ENCODE assay signal across 8 mouse cellular contexts in the genomic region with DNA sequence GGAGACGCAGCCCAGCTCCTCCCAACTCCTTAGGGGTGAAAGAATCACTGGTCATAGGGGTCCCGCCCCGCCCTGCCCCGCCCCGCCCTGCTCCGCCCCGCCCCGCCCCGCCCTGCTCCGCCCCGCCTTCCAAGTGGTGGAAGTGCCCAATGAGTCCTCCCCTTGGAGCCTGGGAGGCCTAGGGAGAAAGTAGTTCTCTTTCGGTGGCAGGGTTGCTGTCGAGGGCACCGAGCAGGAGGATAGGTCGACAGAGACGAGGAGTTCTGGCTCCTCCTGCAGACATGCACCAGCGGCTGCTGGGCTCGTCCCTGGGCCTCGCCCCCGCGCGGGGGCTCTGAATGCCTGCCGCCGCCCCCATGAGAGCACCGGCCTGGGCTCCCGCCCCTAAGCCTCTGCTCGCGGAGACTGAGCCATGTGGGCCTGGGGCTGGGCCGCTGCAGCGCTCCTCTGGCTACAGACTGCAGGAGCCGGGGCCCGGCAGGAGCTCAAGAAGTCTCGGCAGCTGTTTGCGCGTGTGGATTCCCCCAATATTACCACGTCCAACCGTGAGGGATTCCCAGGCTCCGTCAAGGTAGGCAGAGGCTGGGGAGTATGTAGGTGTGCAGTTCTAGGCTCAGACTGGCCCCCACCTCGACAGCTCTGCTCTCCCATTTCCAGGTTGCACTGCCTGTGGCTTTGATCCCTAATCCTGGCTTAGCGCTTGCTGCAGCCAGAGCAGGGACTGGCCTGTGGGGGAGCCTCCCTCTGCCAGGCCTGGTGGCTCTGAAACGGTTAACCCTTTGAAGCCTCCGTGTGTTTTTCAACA. TPM values are rescaled to one million over a fixed set of nuclear protein-coding genes. Genes with fewer than 3 reads are reported as not detected.
DNase-seq lines count a peak whose midpoint lies in the region; ATAC-seq lines count a peak whose summit lies in the region.

A gene (plus strand): TSS at position 152 of the 805 bp plus-strand sequence.

- peaks cover 25% of the 10 kb centered on the region for H3K4me1 ChIP-seq in heart, embryonic 13.5 days
- peaks cover 23% of the 10 kb centered on the region for H3K4me1 ChIP-seq in kidney, embryonic 16.5 days (ENCODE audit: insufficient read depth, low read length)
- peaks cover 64% of the 10 kb centered on the region for H3K4me1 ChIP-seq in liver, embryonic 15.5 days (replicated peaks)
- H3K4me1 ChIP-seq in neural tube, embryonic 11.5 days (ENCODE audit: control insufficient read depth, insufficient read depth, low read length) = peaks cover 7% of the 10 kb centered on the region

- peaks cover 54% of the 10 kb centered on the region for H3K36me3 ChIP-seq in heart, embryonic 13.5 days
- peaks cover 36% of the 10 kb centered on the region for H3K36me3 ChIP-seq in kidney, embryonic 16.5 days (ENCODE audit: insufficient read depth, low read length)
- peaks cover 50% of the 10 kb centered on the region for H3K36me3 ChIP-seq in liver, embryonic 15.5 days (replicated peaks)
- H3K36me3 ChIP-seq in neural tube, embryonic 11.5 days (ENCODE audit: control insufficient read depth, insufficient read depth, low read length) = peaks cover 4% of the 10 kb centered on the region; the same call in 1 of the 2 replicates

- peak within 1 kb of the TSS; percentile 88 for H3K9ac ChIP-seq in heart, embryonic 13.5 days
- peak within 1 kb of the TSS; percentile 75 for H3K9ac ChIP-seq in kidney, embryonic 16.5 days (replicated peaks; ENCODE audit: low read length)
- H3K9ac ChIP-seq in liver, embryonic 15.5 days = peak within 1 kb of the TSS; percentile 66
- H3K9ac ChIP-seq in neural tube, embryonic 11.5 days (ENCODE audit: low read length) = peak within 1 kb of the TSS; percentile 69

- H3K27me3 ChIP-seq in heart, embryonic 13.5 days (replicated peaks) = no peaks in the 10 kb centered on the region
- H3K27me3 ChIP-seq in kidney, embryonic 16.5 days (ENCODE audit: insufficient read depth, low read length) = no peaks in the 10 kb centered on the region
- H3K27me3 ChIP-seq in liver, embryonic 15.5 days = no peaks in the 10 kb centered on the region
- no peaks in the 10 kb centered on the region for H3K27me3 ChIP-seq in neural tube, embryonic 11.5 days (ENCODE audit: control insufficient read depth, insufficient read depth, low read length)

- H3K4me3 ChIP-seq in heart, embryonic 13.5 days = peak within 1 kb of the TSS; percentile 66
- H3K4me3 ChIP-seq in kidney, embryonic 16.5 days (ENCODE audit: low read length) = peak within 1 kb of the TSS; percentile 62
- H3K4me3 ChIP-seq in liver, embryonic 15.5 days (replicated peaks) = peak within 1 kb of the TSS; percentile 68
- peak within 1 kb of the TSS; percentile 41 for H3K4me3 ChIP-seq in neural tube, embryonic 11.5 days (ENCODE audit: low read depth, low read length)

- no peaks in the 10 kb centered on the region for H3K9me3 ChIP-seq in heart, embryonic 13.5 days
- H3K9me3 ChIP-seq in kidney, embryonic 16.5 days (ENCODE audit: low read length) = no peaks in the 10 kb centered on the region
- no peaks in the 10 kb centered on the region for H3K9me3 ChIP-seq in liver, embryonic 15.5 days (replicated peaks)
- no peaks in the 10 kb centered on the region for H3K9me3 ChIP-seq in neural tube, embryonic 11.5 days (ENCODE audit: control insufficient read depth, low read length)

- H3K27ac ChIP-seq in heart, embryonic 13.5 days (replicated peaks) = peak within 1 kb of the TSS; percentile 59
- peak within 1 kb of the TSS; percentile 86 for H3K27ac ChIP-seq in kidney, embryonic 16.5 days (ENCODE audit: low read length)
- peak within 1 kb of the TSS; percentile 75 for H3K27ac ChIP-seq in liver, embryonic 15.5 days (replicated peaks)
- H3K27ac ChIP-seq in neural tube, embryonic 11.5 days (ENCODE audit: low read depth, low read length) = no peak within 1 kb of the TSS

- peak; percentile 44 for ATAC-seq in erythroid progenitor cell, adult 5-6 weeks (replicated peaks; ENCODE audit: low FRiP score, poor library complexity, severe bottlenecking)
- peak; percentile 73 for ATAC-seq in heart, embryonic 13.5 days (ENCODE audit: extremely low read depth, insufficient number of reproducible peaks, low FRiP score, low TSS enrichment)
- ATAC-seq in kidney, embryonic 16.5 days (ENCODE audit: low FRiP score, low TSS enrichment) = peak; percentile 89
- ATAC-seq in liver, embryonic 15.5 days (ENCODE audit: insufficient read depth) = peak; percentile 81
- ATAC-seq in neural tube, embryonic 11.5 days (ENCODE audit: insufficient read depth, low FRiP score, low TSS enrichment) = peak; percentile 55

- peak within 1 kb of the TSS; percentile 98 for H3K4me2 ChIP-seq in heart, embryonic 13.5 days
- peak within 1 kb of the TSS; percentile 89 for H3K4me2 ChIP-seq in kidney, embryonic 16.5 days (replicated peaks; ENCODE audit: low read depth, low read length)
- H3K4me2 ChIP-seq in liver, embryonic 15.5 days = peak within 1 kb of the TSS; percentile 97
- peak within 1 kb of the TSS; percentile 85 for H3K4me2 ChIP-seq in neural tube, embryonic 11.5 days (ENCODE audit: low read depth)

- peak; percentile 71 for DNase-seq in 416B (ENCODE audit: low read depth)
- DNase-seq in adrenal gland, postnatal 14 days = peak; percentile 79
- DNase-seq in neural tube, embryonic 11.5 days (ENCODE audit: low spot score) = peak; percentile 47
- DNase-seq in thymus, postnatal 14 days = peak; percentile 34

- 1% methylated on average over 42 of the region's 42 CpGs for WGBS in heart, embryonic 13.5 days
- whole genome bisulfite sequencing in kidney, embryonic 16.5 days = 1% methylated on average over 31 of the region's 42 CpGs
- under 1% methylated on average over 42 of the region's 42 CpGs for WGBS in liver, embryonic 15.5 days (ENCODE audit: insufficient replicate concordance)
- WGBS in neural tube, embryonic 11.5 days = under 1% methylated on average over 37 of the region's 42 CpGs

RNA-seq across cellular contexts. Expression of the gene that starts here (rescaled TPM):
- total RNA-seq in adrenal gland, postnatal 14 days (2021) = 94.0 and 105 TPM in 2 replicates
- total RNA-seq in erythroid progenitor cell, adult 5-6 weeks (2015; ENCODE audit: low replicate concordance) = 132 and 160 TPM in 2 replicates
- 31.2 and 41.1 TPM in 2 replicates for total RNA-seq in erythroid progenitor cell, adult 5-6 weeks (2017; ENCODE audit: low replicate concordance)
- polyA plus RNA-seq in heart, embryonic 13.5 days (2015; fragmentation: Nextera tagmentation; extraction: Ambion mirVana) = 20.3 and 32.8 TPM in 2 replicates
- 123 and 137 TPM in 2 replicates for polyA plus RNA-seq in kidney, embryonic 16.5 days (2015; fragmentation: Nextera tagmentation; extraction: Ambion mirVana)
- polyA plus RNA-seq in liver, embryonic 15.5 days (2015; fragmentation: Nextera tagmentation; extraction: Ambion mirVana) = 76.3 and 81.9 TPM in 2 replicates
- 19.6 and 22.0 TPM in 2 replicates for polyA plus RNA-seq in neural tube, embryonic 11.5 days (2014; fragmentation: Nextera tagmentation; extraction: Ambion mirVana)
